Mouse (Mus musculus) gastrocnemius, adult 2 months (tissue): ENCODE measurements around the gene Megf11. TPM values are rescaled to one million over a fixed set of nuclear protein-coding genes. Genes with fewer than 3 reads are reported as not detected.

Source experiments
- DNase-seq: peaks from one replicate; pipeline ENCODE4 v3.0.0; 2022
- H3K27ac ChIP-seq: fragments of 200-600 bp; 2 replicates; pipeline ENCODE4 v1.8.1; 2022; ENCODE audit warnings: mild to moderate bottlenecking
- H3K4me3 ChIP-seq: fragments of 200-600 bp; 2 replicates; pipeline ENCODE4 v1.8.1; 2022; ENCODE audit warnings: mild to moderate bottlenecking, moderate library complexity
- CTCF ChIP-seq: fragments of 200-600 bp; IDR thresholded peaks from 2 replicates; pipeline ENCODE4 v1.8.1; 2022; ENCODE audit warnings: antibody characterized with exemption, mild to moderate bottlenecking, moderate library complexity
- intact Hi-C: fragments of 180-260 bp; cut with DNase I; formaldehyde crosslinking; loops from one replicate; pipeline ENCODE4 v1.15.1; 2025
- total RNA-seq, 2 experiments: library from RNA; stranded (reverse); gene quantifications; 2 replicates each; pipeline ENCODE4 v1.2.3; 2021

Megf11 gene
- total RNA-seq, 2 experiments from 2014 or later, result 0.25 to 0.46 TPM

GRCm38 (mm10) chr9:64361231-64361950 lies 24.0 kb upstream of the Megf11 start:
- no peak for TF ChIP-seq CTCF
- DNase-seq, result no peak
- no peak overlapping the region for H3K4me3 ChIP-seq
- intact Hi-C loops, result no loop called here
- no peak overlapping the region for H3K27ac ChIP-seq

GRCm38 (mm10) chr9:64369871-64370270 lies 15.6 kb upstream of the Megf11 start:
- TF ChIP-seq CTCF, result no peak
- DNase-seq, result no peak
- intact Hi-C loops, result no loop called here
- Histone ChIP-seq H3K27ac (no peak overlapping the region), H3K4me3 (no peak overlapping the region)

GRCm38 (mm10) chr9:64371305-64371819 lies 14.1 kb upstream of the Megf11 start:
- no peak for DNase-seq
- no peak for TF ChIP-seq CTCF
- intact Hi-C loops, result no loop called here

GRCm38 (mm10) chr9:64376380-64376779 lies 9.0 kb upstream of the Megf11 start:
- no peak overlapping the region for H3K4me3 ChIP-seq
- intact Hi-C loops, result no loop called here
- no peak for TF ChIP-seq CTCF
- no peak for DNase-seq
- no peak overlapping the region for H3K27ac ChIP-seq

More at GRCm38 (mm10) chr9:64371305-64371819, 14.1 kb upstream of the Megf11 start:
- H3K4me3 ChIP-seq, result no peak overlapping the region
- H3K27ac ChIP-seq, result no peak overlapping the region

GRCm38 (mm10) chr9:64383021-64383788 lies 2.2 kb upstream of the Megf11 start:
- intact Hi-C loops, result no loop called here
- TF ChIP-seq CTCF, result no peak
- no peak for DNase-seq

GRCm38 (mm10) chr9:64386466-64387211 lies 1.2 kb downstream of the Megf11 start:
- Histone ChIP-seq H3K4me3 (peak overlapping the region; percentile 69), H3K27ac (no peak overlapping the region)
- no peak for DNase-seq
- intact Hi-C loops, result no loop called here
- peak; percentile 14 for TF ChIP-seq CTCF

More at GRCm38 (mm10) chr9:64383021-64383788, 2.2 kb upstream of the Megf11 start:
- Histone ChIP-seq H3K4me3 (no peak overlapping the region), H3K27ac (no peak overlapping the region)

- no peak overlapping the region for H3K27ac ChIP-seq
- DNase-seq, result no peak
- TF ChIP-seq CTCF, result no peak
- intact Hi-C loops, result no loop called here
- H3K4me3 ChIP-seq, result no peak overlapping the region
Measured at GRCm38 (mm10) chr9:64389576-64390292, 4.3 kb downstream of the Megf11 start.

GRCm38 (mm10) chr9:64393914-64394596 lies 8.6 kb downstream of the Megf11 start:
- peak; percentile 97 for TF ChIP-seq CTCF
- DNase-seq, result peak; percentile 81
- intact Hi-C loops, result loop anchor here (1.0 kb wide), 1 partner anchor 245 kb away; no protein-coding TSS in a partner anchor
- no peak overlapping the region for H3K4me3 ChIP-seq
- no peak overlapping the region for H3K27ac ChIP-seq

GRCm38 (mm10) chr9:64395238-64395920 lies 10.0 kb downstream of the Megf11 start:
- no peak overlapping the region for H3K27ac ChIP-seq
- no peak overlapping the region for H3K4me3 ChIP-seq
- TF ChIP-seq CTCF, result no peak
- intact Hi-C loops, result no loop called here
- DNase-seq, result no peak

- peak; percentile 44 for TF ChIP-seq CTCF
- no peak for DNase-seq
- H3K27ac ChIP-seq, result no peak overlapping the region
- intact Hi-C loops, result no loop called here
- no peak overlapping the region for H3K4me3 ChIP-seq
Measured at GRCm38 (mm10) chr9:64397108-64397507, 11.7 kb downstream of the Megf11 start.

GRCm38 (mm10) chr9:64399121-64399520 lies 13.7 kb downstream of the Megf11 start:
- no peak overlapping the region for H3K27ac ChIP-seq
- no peak overlapping the region for H3K4me3 ChIP-seq
- no peak for DNase-seq
- no peak for TF ChIP-seq CTCF
- intact Hi-C loops, result no loop called here
